Mouse (Mus musculus) ES-E14 (cell line): ENCODE data around the gene Hfe. TPM values are rescaled to one million over a fixed set of nuclear protein-coding genes. Genes with fewer than 3 reads are reported as not detected.
"Not testable (repeated sequence)": the region's sequence is repeated elsewhere in the genome, so short reads cannot be mapped to it uniquely, and the experiment has no call there.

Experiments
- DNase-seq: peaks from one replicate; pipeline ENCODE4 v3.0.0-alpha.2; 2013; ENCODE audit warnings: low read depth, low spot score
- H3K27ac ChIP-seq: 2 replicates; pipeline ENCODE4 v1.5.1; 2012; ENCODE audit warnings: low read depth, mild to moderate bottlenecking, low read length, moderate library complexity, mixed read lengths; ENCODE audit not compliant: poor library complexity, insufficient read depth, severe bottlenecking
- H3K36me3 ChIP-seq: 2 replicates; pipeline ENCODE4 v1.6.1; 2012; ENCODE audit warnings: mild to moderate bottlenecking, low read length, moderate library complexity, mixed read lengths; ENCODE audit not compliant: control insufficient read depth, poor library complexity, insufficient read depth, severe bottlenecking
- H3K4me1 ChIP-seq, 2 experiments: fragments of 150-350 bp in 1 of 2; sonication (generic) in 1 of 2; 2 replicates each; pipeline ENCODE4 v1.6.1; 2012; ENCODE audit warnings: low read length in 2 of 2, mild to moderate bottlenecking in 1 of 2, mixed read lengths in 1 of 2; ENCODE audit not compliant: control insufficient read depth in 2 of 2, insufficient read depth in 2 of 2, poor library complexity in 1 of 2
- H3K4me3 ChIP-seq, 2 experiments: fragments of 150-350 bp in 1 of 2; sonication (generic) in 1 of 2; 2 replicates each; pipeline ENCODE4 v1.5.1; 2012; ENCODE audit warnings: low read length in 2 of 2, low read depth in 1 of 2, mild to moderate bottlenecking in 1 of 2, mixed read lengths in 1 of 2; ENCODE audit not compliant: insufficient read depth in 1 of 2, poor library complexity in 1 of 2, severe bottlenecking in 1 of 2
- H3K9ac ChIP-seq: 2 replicates; pipeline ENCODE4 v1.6.1; 2012; ENCODE audit warnings: low read depth, mild to moderate bottlenecking, low read length, mixed read lengths; ENCODE audit not compliant: poor library complexity, insufficient read depth, severe bottlenecking
- H3K9me3 ChIP-seq: fragments of 150-350 bp; sonication (generic); 2 replicates; pipeline ENCODE4 v1.6.1; 2012; ENCODE audit warnings: low read depth, mild to moderate bottlenecking, low read length; ENCODE audit not compliant: control insufficient read depth, insufficient read depth
- CHD2 ChIP-seq: IDR thresholded peaks from 2 replicates; pipeline ENCODE4 v1.6.1; 2014; ENCODE audit warnings: mild to moderate bottlenecking, low read depth, low read length, inconsistent platforms
- HCFC1 ChIP-seq: IDR thresholded peaks from 2 replicates; pipeline ENCODE4 v1.6.1; 2012; ENCODE audit warnings: low read length, inconsistent platforms, borderline replicate concordance; ENCODE audit not compliant: insufficient read depth
- MAFK ChIP-seq: IDR thresholded peaks from 2 replicates; pipeline ENCODE4 v1.6.1; 2014; ENCODE audit warnings: mild to moderate bottlenecking, low read depth, low read length, inconsistent platforms; ENCODE audit not compliant: insufficient read depth
- ZC3H11A ChIP-seq: IDR thresholded peaks from 2 replicates; pipeline ENCODE4 v1.6.1; 2012; ENCODE audit warnings: low read depth, mild to moderate bottlenecking, inconsistent platforms, low read length, borderline replicate concordance
- ZNF384 ChIP-seq: IDR thresholded peaks from 2 replicates; pipeline ENCODE4 v1.6.1; 2012; ENCODE audit warnings: low read depth, low read length, inconsistent platforms
- in situ Hi-C, 2 experiments: fragments of 600-800 bp; cut with MboI; formaldehyde crosslinking; loops; one replicate each; pipeline ENCODE4 v1.15.1; 2025; ENCODE audit warnings: low sequenced_read_pairs in 2 of 2, inconsistent platforms in 1 of 2; ENCODE audit not compliant: unreplicated experiment in 2 of 2
- total RNA-seq: library from RNA; depleted of rRNA; stranded (reverse); fragments of 300-350 nt; gene quantifications from 2 replicates; pipeline ENCODE4 v1.2.3, GENCODE M21; 2012

The Hfe gene
- total RNA-seq, 1 experiment, result 1.5 TPM

- Histone ChIP-seq H3K9ac (peak overlapping the region; percentile 32; the same call in 1 of the 2 replicates), H3K27ac (no peak overlapping the region; the same call in 1 of the 2 replicates), H3K4me3 (no peak overlapping the region), H3K36me3 (no peaks in the 10 kb centered on the region), H3K9me3 (no peaks in the 10 kb centered on the region), H3K4me1 (0 out of 4 replicates have a peak, but pooled peaks cover 0 to 2% of the 10 kb centered on the region in 2 experiments)
- DNase-seq, result no peak
- TF ChIP-seq ZC3H11A, result no peak
- TF ChIP-seq HCFC1, result no peak
- no peak for TF ChIP-seq MAFK
- no peak for TF ChIP-seq ZNF384
- TF ChIP-seq CHD2, result no peak
- in situ Hi-C loops, result loop anchor here (10.0 to 25.0 kb wide), 3 partner anchors 195 to 1715 kb away; partner anchors contain the start of genes Hist1h2ah (in 2 of the 2), Hist1h2bk (in 2 of the 2), Hist1h1d (in 1 of the 2) and Hist1h2ag (in 1 of the 2)
These were observed 39.0 kb upstream of the Hfe start for GRCm38 (mm10) chr13:23749563-23750121.

- DNase-seq, result no peak
- H3K9me3 ChIP-seq, result no peaks in the 10 kb centered on the region
- peak overlapping the region in 1 of 2 experiments; percentile 27; a peak in 1 of 4 replicates for H3K4me3 ChIP-seq
These were observed 37.2 kb upstream of the Hfe start for GRCm38 (mm10) chr13:23747892-23748288.

GRCm38 (mm10) chr13:23747081-23747891 lies 36.6 kb upstream of the Hfe start:
- in situ Hi-C loops, result loop anchor here in 1 of 2 experiments (10.0 kb wide), 2 partner anchors 192 to 1712 kb away; partner anchors contain the start of genes Hist1h1d, Hist1h2ah, Hist1h2bk and Hist1h4f
- TF ChIP-seq ZNF384 (no peak), CHD2 (peak; percentile 47; the same call in 1 of the 2 replicates), MAFK (no peak), HCFC1 (no peak), ZC3H11A (no peak)
- Histone ChIP-seq H3K36me3 (no peaks in the 10 kb centered on the region), H3K4me1 (peaks cover 0 to 2% of the 10 kb centered on the region in 2 experiments; a peak in 2 of 4 replicates), H3K9ac (peak overlapping the region; percentile 85), H3K9me3 (no peaks in the 10 kb centered on the region), H3K4me3 (peak overlapping the region; percentile 3 to 53), H3K27ac (peak overlapping the region; percentile 96)
- DNase-seq, result no peak

More at GRCm38 (mm10) chr13:23747892-23748288, 37.2 kb upstream of the Hfe start:
- Histone ChIP-seq H3K27ac (peak overlapping the region; percentile 96; the same call in 1 of the 2 replicates), H3K36me3 (no peaks in the 10 kb centered on the region), H3K9ac (peak overlapping the region; percentile 57; the same call in 1 of the 2 replicates), H3K4me1 (peaks cover 0 to 2% of the 10 kb centered on the region in 2 experiments; a peak in 2 of 4 replicates)
- in situ Hi-C loops, result loop anchor here in 1 of 2 experiments (10.0 kb wide), 2 partner anchors 193 to 1713 kb away; partner anchors contain the start of genes Hist1h1d, Hist1h2ah, Hist1h2bk and Hist1h4f
- TF ChIP-seq ZC3H11A (no peak), CHD2 (no peak), ZNF384 (no peak), HCFC1 (no peak), MAFK (no peak)

- not testable (repeated sequence) for DNase-seq
- peak within 1 kb of the TSS; percentile 96 for H3K27ac ChIP-seq
These were observed 35.8 kb upstream of the Hfe start, which contains the start of gene Hist1h2bb for GRCm38 (mm10) chr13:23746201-23747080. TSS of gene Hist1h2bb (plus strand) at chr13:23746734.

More at GRCm38 (mm10) chr13:23746201-23747080, 35.8 kb upstream of the Hfe start, which contains the start of gene Hist1h2bb:
- peak; percentile 84 for TF ChIP-seq CHD2
- H3K4me3 ChIP-seq, result peak within 1 kb of the TSS; percentile 68
- H3K9ac ChIP-seq, result peak within 1 kb of the TSS; percentile 85
- H3K9me3 ChIP-seq, H3K4me1 ChIP-seq, H3K36me3 ChIP-seq: not testable (repeated sequence)
- in situ Hi-C loops, result loop anchor here in 1 of 2 experiments (10.0 kb wide), 2 partner anchors 192 to 1712 kb away; partner anchors contain the start of genes Hist1h1d, Hist1h2ah, Hist1h2bk and Hist1h4f
